Mouse (Mus musculus): ENCODE data around the gene Glp1r.
A peak's percentile ranks its signal among the peaks of the same experiment; 100 is the strongest.

Glp1r gene

DNA sequence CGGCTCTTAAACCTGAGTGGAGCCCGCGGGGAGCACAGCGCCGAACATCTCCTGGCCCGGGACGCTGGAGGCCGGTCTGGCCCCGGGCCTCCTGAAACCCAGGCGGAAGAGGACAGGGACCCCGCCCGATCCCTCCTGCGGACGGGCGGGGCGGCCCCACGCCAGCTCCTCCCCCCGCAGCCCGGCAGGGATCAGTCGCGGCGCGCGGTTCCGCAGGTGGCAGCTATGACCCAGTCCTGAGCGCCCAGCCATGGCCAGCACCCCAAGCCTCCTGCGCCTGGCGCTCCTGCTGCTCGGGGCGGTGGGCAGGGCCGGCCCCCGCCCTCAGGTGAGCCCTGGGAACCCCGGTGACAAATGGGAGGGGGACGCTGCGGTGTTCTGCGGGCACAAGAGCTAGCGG, at the start of gene Glp1r:
Gene Glp1r, plus strand, starts transcription at position 191 of the 400 bp plus-strand sequence.
- no peak for DNase-seq

DNA sequence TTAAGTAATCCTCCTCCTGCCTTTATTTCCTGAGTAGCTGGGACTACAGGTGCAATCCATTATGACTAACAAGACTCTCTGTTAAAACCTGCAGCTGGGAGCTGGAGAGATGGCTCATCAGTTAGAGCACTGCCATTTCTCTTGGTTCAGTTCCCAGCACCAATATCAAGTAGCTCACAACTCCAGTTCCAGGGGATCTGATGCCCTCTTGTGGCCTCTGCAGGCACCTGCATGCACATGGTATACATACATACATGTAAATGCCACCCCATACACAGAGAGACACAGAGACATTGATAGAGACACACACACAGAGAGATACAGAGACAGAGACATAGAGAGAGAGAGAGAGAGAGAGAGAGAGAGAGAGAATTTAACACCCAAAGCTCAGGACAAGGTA, 49.3 kb upstream of the Glp1r start:
- no peak for DNase-seq

DNA sequence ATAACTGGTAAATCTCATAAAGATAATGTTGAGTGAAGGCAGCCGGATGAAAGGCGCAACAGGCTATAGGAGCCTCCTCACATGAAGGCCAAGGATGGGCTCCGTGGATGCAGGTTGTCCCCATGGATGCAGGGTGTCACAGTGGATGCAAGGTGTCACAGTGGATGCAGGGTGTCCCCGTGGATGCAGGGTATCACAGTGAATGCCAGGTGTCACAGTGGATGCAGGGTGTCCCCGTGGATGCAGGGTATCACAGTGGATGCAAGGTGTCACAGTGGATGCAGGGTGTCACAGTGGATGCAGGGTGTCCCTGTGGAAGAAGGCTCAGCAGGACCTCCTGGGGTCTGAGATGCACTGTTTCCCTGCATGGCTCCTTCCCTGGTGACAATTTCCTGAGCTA, 44.3 kb upstream of the Glp1r start:
- DNase-seq: no peak

DNA sequence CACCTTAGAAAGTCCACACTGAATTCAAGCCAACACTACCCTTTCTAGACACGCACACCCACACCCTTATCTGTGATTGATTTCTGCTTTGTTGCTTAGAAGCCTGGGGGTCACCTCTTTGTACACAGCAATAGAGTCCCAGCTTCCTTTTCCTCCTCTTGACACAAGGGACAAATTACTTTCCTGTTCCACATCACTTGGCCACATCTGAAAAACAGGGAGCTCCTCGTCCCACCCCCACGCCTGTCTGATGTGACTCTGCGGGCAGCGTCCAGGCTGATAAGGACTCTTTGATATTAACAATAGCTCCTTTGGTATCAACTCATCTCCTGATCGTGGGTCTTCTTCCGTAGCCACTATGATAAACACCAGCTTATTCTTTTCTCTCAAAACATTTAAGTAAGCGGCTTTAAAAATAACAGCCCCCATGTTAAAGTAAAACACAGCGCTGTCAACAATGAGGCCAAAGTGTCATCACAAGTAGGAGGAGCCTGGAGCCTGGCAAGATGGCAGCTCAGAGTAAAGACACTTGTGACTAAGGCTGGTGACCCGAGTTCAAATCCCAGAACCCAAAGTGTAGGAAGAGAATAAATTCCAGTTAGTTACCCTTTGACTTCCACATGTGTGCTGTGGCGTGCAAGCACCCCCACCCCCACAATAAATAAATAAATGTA, 42.9 kb upstream of the Glp1r start:
- no peak for DNase-seq

DNA sequence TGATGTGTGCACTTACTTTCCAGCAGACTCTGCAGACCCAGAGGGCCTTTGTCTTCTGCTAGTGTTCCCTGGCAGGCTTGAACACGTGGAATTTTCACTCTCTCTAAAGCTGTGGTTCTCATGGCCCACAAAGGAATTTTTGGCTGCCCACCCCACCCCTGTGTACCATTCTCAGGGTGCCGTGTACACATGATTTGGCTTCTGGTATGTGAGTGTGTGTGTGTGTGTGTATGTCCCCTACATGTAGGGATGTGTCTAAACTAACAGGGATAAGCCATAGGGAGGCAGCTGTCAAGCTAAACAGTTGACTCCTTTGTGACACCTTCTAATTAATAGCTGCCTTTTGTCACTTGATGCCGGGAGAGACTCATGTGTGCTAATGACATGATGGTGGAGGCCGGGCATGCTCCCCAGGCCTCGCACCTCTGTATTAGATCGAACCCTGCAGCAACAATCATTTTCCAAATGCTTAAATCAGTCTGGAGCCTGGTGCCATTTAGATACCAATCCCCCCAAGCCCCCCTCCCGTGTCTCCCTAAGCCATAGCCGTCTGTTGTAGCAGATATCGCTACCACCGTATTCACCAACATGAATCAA, 41.5 kb upstream of the Glp1r start:
- DNase-seq: no peak

DNA sequence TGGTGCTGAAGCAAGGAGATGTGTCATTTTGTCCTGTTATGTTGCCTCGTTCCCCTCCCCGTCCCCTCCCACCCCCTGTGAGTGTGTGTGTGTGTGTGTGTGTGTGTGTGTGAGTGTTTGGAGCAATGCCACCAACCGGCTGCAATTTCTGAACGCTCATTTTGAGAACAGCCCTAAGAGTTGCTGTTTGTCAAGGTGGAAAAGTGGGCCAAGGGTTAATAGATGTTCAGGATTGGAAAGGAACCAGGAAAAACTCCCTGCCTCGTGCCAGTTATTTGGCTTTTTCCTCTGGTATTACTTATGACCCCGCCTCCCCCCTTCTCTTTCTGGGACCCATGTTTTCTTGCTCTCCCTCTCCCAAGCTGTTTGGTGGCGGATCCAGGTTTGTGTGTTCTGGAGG, 41.0 kb upstream of the Glp1r start:
- DNase-seq: no peak

DNA sequence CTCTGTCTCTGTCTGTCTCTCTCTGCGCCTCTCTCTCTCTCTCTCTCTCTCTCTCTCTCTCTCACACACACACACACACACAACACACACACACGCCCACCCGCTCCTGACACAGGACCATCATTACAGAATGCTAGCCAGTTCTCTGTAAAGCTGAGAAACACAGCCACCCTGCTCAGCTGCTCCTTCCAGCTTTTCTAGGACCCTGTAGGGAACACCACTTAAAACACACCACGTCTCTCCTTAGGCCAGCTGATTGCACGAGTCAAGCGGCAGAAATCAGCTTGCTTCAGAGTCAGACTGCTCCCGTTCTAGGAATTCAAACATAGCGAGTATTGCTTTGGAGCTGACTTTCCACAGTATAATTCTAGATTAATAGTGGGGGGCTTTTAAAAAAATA, 35.3 kb upstream of the Glp1r start:
- DNase-seq: no peak

DNA sequence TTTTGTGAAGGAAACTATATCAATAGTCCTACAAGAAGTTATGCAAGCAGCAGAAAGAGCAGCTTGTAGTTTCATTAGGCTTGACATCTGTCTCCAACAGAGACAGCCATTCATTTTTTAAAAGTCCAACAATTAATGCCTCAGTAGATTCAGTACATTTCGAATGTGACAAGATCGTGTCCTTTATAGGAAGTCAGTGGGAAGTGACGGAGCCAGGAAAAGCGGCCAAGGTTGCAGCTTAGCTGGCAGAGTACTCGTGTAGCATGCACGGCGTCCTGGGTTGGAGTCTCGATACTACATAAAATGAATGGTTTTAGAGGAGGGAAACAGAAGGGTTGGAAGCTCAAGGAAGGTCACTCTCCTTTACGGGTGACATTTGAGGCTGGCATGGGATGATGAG, 34.7 kb upstream of the Glp1r start:
- peak; percentile 29 for DNase-seq

DNA sequence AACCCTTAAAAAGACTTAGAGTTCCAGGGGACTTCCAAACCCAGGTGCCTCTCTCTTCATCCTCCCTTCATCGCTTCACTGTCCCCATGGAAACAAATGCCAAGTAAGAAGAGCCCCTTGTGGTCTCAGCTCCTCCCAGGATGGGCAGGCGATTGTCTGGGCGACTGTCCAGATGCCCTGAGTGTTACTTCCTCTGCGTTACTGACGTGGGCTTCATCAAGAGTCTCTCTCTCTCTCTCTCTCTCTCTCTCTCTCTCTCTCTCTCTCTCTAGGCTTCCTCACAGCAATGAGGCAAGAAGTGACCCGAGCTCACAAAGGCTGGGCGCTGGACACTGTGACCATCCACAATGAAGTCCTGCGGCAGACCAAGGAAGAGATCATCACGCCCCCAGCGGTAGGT, 30.6 kb upstream of the Glp1r start:
- no peak for DNase-seq

DNA sequence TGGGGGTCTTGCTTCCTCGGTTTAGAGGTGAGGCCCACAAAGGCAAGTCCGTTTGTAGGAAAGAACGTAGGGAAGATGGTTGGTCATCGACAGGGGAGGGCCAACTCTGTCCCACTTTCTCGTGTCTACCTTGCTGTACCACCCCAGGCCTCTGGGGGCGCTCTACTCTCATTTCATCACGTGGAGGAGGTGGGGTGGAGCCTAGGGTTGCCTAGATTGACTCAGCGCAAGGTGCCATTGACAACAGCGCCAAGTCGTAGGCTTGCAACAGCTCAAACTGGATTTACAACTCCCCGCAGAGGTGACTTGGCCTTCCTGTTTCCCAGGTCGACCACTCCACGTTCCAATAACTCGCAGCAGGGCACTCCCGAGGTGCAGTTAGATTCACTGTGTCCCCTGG, 27.3 kb upstream of the Glp1r start:
- DNase-seq: no peak

DNA sequence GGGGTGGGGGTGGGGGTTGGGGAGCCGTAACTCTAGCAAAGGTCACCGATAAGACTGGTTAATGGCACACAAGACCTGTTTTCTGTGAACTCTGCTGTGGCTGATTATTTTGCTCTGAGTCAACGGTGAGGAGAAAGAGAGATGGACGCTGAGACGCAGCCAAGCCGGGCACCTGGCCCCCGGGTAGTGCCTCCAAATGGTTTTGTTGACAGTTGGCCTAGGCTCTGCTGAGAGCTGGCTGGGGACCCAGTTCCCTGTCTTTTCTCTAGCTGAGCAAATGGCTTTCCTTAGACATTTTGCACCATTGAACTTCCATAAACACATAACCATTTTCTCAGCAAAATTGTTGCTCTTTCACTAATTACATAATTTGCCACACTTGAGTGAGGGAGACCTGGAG, 24.2 kb upstream of the Glp1r start:
- peak; percentile 88 for DNase-seq

DNA sequence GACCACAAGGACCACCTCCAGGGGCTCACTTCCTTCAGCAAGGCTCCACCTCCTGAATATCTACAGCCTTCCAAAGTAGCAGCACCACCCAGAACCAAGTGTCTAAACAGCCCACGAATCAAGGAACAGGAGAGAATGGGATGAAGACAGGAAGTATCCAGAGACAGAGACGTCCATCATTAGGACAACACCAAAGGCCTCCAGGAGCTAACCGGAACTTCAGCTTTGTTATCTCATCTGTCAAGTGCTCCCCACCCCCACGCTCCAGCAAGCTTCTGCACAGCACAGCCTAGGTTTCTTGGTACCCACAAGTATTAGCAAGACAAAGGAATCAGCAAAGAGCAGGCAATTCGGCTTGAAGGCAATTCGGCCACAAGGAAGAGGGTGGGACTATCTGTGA, 23.0 kb upstream of the Glp1r start:
- DNase-seq: no peak

DNA sequence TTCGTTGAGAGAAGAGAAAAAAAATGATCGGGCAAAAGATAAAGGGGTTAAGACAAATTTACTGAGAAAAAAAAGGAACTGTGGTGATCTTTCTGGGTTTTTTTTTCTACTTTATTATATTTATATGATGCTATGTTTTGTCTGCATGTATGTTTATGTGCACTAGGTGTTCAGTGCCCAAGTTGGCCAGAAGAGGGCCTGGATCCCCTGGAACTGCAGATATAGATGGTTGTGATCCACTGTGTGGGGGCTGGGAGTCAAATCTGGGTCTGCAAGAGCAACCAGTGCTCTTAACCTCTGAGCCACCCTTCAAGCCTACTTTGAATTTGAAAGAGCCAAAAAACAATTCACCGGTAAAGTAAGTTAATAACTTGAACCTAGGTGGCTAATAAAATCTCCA, 21.2 kb upstream of the Glp1r start:
- no peak for DNase-seq

DNA sequence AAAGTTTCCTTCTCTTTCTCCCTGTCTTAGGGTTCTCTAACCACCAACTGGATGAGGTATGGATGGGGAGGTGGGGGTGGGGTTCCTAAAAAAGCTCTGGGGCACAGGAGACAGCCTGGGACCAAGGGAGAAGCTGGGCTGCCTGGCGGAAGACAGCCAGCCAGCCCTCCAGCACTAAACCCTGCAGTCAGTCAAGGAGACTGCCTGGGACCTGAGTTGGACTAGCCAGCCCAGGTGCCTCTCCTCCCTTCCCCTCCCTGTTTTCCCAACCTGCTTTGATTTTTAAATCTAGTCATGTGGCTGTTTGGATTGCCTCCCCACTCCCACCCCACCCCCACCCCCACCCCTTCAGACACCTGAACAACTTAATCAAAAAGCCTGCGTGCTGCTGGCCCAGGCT, 20.6 kb upstream of the Glp1r start:
- DNase-seq: no peak

DNA sequence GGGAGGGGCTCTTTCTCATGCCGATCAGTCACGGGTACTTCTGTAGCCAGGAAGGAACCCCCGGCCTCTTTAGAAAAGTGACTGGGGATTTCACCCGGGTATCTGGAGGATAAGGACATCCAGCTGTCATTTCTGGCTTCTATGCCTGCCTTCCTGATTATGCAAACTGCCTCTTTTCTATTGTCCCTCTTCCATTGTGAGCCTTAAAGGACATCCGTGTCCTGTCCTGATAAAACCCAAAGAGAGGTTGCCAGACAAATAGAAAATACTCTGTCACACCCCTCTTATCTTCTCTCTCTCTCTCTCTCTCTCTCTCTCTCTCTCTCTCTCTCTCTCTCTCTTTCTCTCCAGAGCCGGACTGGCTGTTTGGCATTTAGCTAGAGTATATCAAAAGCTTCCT, 19.4 kb upstream of the Glp1r start:
- no peak for DNase-seq

DNA sequence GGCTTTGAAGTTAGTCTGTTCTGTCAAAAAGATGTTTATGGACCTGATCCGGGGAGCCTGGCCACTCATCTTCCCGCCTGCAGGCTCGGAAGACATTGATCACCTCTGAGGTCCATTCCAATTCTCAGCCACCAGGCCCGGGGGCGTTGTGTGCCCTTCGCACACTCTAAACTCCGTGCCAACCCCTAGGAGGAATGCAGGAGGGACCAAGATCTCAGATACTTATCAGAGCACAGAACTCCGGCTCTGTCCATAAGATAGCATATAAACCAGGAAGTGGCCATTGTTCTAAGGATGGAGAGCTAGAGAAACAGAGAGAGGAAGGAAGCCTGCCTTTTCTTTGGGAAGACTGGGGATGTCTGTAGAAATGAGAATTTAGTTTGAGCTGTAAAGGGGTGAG, 18.1 kb upstream of the Glp1r start:
- DNase-seq: no peak

DNA sequence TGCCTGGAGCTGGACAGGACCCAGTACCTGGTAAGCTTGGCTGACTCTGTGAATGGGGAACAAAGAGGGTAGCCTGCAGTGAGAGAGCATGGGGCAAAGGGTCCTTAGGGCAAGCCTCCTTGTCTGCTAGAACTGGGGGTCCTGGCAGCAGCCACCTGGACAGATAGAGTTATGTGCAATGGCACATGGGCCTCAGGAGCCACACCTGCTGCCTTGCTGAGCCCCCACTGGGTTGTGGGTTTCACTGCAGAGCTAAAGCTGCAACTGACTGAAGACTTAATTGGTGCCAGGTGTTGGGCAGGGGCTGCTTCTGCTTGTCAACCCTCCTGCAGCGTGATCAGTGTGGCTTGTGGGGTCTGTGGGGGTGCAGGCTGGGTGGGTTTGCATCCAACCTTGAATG, 9.5 kb upstream of the Glp1r start:
- DNase-seq: no peak

DNA sequence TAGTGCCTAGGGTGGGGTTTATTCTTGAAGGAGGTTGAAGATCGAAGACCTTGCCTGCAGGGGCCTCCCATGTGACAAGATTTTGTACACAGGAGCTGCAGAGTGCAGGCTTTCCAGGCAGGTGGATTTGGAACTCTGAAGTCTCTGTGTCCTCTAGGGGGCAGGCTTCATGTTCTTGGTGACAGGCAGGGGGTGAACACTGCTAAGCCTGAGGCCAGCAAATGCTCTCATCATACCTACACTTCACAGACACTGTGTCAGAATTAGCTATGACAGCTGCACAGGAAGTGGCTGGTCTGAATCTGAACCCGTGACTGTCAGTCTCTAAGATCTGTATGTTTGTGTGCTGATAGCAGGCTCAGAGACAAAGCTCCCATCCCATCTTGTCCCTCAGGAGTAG, 8.9 kb upstream of the Glp1r start:
- no peak for DNase-seq

DNA sequence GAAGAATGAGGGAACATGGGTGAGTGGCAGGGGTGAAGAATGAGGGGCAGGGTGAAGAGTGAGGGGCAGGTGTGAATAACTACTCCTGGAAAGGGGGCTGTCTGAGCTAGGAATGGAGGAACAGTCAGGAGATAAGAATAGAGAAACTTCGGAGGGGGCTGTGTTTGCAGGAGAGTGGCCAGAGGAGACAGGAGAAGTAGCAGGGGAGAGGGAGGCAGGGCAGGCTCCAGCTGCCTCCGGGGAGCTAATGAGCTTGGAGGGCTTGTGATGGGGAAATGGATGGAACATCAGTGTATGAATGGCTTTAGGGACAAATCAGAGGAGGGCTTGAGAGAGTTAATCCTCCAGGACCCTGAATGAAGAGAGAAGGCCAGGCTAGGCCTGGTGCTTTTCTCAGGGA, 4.5 kb upstream of the Glp1r start:
- DNase-seq: no peak

DNA sequence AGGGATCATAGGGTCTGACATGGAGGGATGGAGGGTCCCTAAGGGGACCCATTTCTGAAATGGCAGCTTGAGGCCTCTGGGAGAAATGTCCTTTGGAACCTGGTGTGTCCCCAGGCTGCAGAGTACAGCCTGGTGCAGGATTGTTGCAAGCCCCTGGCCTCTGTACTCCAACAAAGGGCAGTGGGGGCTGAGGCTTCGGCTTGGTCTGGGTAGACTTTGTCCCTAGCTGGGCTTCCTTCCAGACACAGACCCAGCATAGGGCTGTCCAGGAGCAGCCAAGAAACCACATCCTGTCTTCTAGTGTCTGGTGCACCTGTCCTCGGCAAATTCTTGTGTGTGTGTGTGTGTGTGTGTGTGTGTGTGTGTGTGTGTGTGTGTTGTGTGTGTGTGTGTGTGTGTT, 2.5 kb downstream of the Glp1r start:
- no peak for DNase-seq

DNA sequence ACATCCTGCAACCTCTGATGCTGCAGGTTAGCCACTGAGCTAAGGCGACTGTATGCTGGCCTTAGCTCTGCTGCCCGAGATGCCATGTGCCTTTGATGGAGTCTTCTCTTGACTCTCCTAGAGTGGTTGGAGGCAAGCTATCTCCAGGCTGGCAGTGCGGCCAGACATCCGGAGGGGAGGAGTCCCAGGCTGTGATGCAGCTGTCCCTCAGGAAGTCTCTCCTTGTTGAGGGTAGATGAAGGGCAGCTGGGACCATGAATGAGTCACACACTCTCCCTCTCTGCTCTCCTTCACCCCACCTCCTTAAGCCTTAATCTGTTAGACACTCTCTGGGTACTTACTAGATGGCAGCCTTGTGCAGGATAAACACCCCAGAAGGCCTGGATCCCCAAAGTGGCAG, 6.0 kb downstream of the Glp1r start:
- DNase-seq: no peak

DNA sequence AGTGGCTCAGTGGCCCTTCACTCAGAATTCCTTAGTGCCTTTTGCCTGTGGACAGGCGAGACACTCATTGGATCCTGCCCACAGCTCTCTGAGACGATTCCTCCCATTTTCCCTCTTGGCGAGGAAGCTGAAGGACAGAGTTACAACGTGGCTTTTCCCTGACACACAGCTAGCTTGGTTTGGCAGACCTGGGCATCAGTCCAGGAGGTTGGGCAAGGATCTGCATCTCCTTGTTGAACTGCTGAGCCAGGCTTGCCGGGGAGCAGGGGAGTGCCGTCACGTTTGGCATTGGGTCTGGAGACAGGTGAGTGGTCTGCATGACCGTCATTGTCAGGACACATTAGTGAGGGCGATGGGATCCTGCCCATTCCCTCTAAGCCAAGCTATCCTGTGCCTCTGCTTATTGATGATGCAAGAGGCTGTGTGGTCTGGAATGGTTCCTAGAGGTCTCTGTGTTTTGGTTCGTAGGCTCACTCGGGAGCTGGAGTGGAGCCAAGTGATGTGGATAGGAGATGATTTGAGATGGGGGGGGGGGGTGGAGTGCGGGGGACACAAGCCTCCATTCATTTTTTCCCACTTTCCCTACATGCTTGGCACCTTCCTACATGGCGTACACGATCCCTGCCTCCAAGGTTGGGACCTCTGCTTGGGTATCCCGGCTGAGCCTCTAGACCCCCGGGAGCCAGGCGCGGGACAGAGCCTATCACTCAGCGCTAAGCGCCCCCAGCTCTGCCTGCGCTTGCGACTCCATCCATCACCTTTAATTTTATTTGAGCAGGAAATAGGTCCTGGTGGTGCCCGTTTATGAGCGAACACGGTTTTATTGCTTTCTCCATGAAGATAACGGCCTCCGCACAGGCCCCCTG, 9.5 kb downstream of the Glp1r start:
- DNase-seq: peak; percentile 8

DNA sequence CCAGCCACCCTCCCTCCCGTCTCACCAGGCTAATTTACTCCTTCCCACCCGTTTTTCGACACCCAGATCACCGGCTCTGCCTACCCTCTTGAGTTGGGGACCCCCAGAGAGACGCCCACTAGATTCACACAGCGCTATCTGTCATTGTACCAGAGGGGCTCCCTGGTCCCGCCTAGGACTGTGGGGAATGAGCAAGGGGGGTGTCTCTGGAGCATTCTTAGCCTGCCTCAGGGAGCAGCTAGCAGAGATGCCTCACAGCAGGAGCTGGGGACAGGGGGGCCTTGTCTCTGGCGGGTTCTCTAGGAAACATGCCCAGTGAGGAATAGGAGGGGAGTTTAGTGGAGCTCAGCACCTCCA, 10.1 kb downstream of the Glp1r start:
- no peak for DNase-seq

DNA sequence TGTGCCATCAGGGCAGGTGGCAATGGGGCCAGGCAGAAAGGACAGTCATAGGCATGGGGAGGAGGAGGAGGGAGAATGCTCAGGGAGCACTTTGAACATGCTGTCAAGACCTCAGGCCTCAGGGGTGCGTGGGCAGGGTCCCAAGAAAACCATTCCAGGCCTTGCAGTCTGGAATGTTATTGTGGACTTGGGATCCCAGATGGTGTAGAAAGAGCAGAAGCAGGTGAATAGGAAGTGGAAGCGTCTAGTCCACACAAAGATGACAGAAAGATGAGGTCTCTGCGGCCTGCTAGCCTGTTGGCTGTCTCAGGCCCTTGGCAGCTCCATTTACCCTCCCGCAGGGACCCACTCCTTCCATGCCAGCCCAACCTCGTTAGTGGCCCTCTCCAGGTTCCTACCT, 10.9 kb downstream of the Glp1r start:
- DNase-seq: no peak

DNA sequence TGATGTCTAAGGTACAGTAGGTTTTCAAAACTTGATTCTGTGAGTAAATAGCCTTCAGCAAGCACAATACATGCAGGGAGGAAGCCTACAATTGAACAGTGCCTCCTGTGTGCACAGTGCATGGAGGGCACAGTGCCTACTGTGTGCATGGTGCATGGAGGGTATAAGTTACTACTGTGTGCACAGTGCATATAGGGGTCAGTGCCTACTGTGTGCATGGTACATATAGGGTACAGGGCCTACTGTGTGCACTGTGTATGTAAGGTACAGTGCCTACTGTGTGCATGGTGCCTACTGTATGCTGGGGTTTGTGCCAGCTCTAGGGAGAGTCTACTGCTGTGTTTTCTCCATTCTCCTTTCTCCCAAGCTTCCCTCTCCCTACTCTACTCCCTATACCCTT, 12.6 kb downstream of the Glp1r start:
- DNase-seq: no peak

All from cerebellum, adult 11 months (tissue).